Comparison of ENCODE assay signal across 9 mouse cellular contexts in genomic region chr6:82915889-82916288, GRCm38 (mm10). TPM values are rescaled to one million over a fixed set of nuclear protein-coding genes. Genes with fewer than 3 reads are reported as not detected.
DNase-seq lines count a peak whose midpoint lies in the region; ATAC-seq and TF ChIP-seq lines count a peak whose summit lies in the region.
"Had no signal": no experiment of that assay in that cellular context is flagged by ENCODE, and none has a peak within 500 bp of the region (broad histone marks: within the 10 kb centered on the region; RNA-seq: fewer than 3 reads in every experiment).

No protein-coding gene starts in this region.

- ATAC-seq in megakaryocyte progenitor cell, adult 5-6 weeks (replicated peaks; ENCODE audit: poor library complexity), result peak; percentile 70

- WGBS in heart, embryonic 10.5 days, result 33% methylated on average over 3 of the region's 3 CpGs
- 31% methylated on average over 3 of the region's 3 CpGs for WGBS in cerebellum, adult 2 months

- H3K27me3 ChIP-seq in heart, embryonic 10.5 days (ENCODE audit: insufficient read depth, poor library complexity, severe bottlenecking), result peaks cover 32% of the 10 kb centered on the region
- no peaks in the 10 kb centered on the region for H3K27me3 ChIP-seq in cerebellum, adult 2 months (ENCODE audit: control insufficient read depth, insufficient read depth, low read length)
- H3K27me3 ChIP-seq: limb, embryonic 15.5 days had no signal

- H3K4me3 ChIP-seq in heart, embryonic 10.5 days, result no peak overlapping the region
- H3K4me3 ChIP-seq in cerebellum, adult 2 months (replicated peaks; ENCODE audit: insufficient read depth, low read depth, low read length), result no peak overlapping the region
- H3K4me3 ChIP-seq: limb, embryonic 15.5 days had no signal

- H3K9me3 ChIP-seq in heart, embryonic 10.5 days, result no peaks in the 10 kb centered on the region
- H3K9me3 ChIP-seq: limb, embryonic 15.5 days had no signal

- DNase-seq in heart, postnatal 4 days, result peak; percentile 62
- no peak for DNase-seq in heart, embryonic 10.5 days (ENCODE audit: low spot score)
- DNase-seq in 416B (ENCODE audit: low read depth) (peak; percentile 63), MN1 (ENCODE audit: low spot score) (peak; percentile 33)
- peak; percentile 63 to 79 for DNase-seq in cerebellum, adult 2 months
- DNase-seq in kidney, postnatal 10 days, result peak; percentile 71
- peak; percentile 46 for DNase-seq in testis, postnatal 14 days (ENCODE audit: low spot score)

- TF ChIP-seq CTCF in cerebellum, adult 2 months (IDR thresholded peaks at IDR 0.05; ENCODE audit: borderline replicate concordance, insufficient read depth, low read depth, low read length), result peak; percentile 91

- H3K4me1 ChIP-seq in heart, embryonic 10.5 days, result peaks cover 4% of the 10 kb centered on the region; the same call in 1 of the 2 replicates
- H3K4me1 ChIP-seq in cerebellum, adult 2 months (ENCODE audit: control insufficient read depth, insufficient read depth, low read length), result peaks cover 37% of the 10 kb centered on the region
- H3K4me1 ChIP-seq: limb, embryonic 15.5 days had no signal

- TF ChIP-seq POLR2A in cerebellum, adult 2 months (IDR thresholded peaks at IDR 0.05; ENCODE audit: borderline replicate concordance, insufficient read depth, low read length), result no peak

- no peak overlapping the region for H3K27ac ChIP-seq in heart, embryonic 10.5 days
- no peak overlapping the region for H3K27ac ChIP-seq in cerebellum, adult 2 months (ENCODE audit: insufficient read depth, low read length)
- H3K27ac ChIP-seq: limb, embryonic 15.5 days had no signal

- H3K36me3 ChIP-seq in heart, embryonic 10.5 days, result no peaks in the 10 kb centered on the region
- H3K36me3 ChIP-seq: limb, embryonic 15.5 days had no signal

RNA-seq across cellular contexts. Expression of gene Sema4f, which starts 23.7 kb away (rescaled TPM):
- total RNA-seq in heart, postnatal 4 days (2021), result under 1 TPM in 1 of 2 experiments, not detected in 1; 0.14 TPM
- polyA plus RNA-seq in heart, embryonic 10.5 days (2016; fragmentation: Nextera tagmentation; extraction: Ambion mirVana), result 0.09 and 0.30 TPM in 2 replicates
- 44.7 and 52.5 TPM in 2 replicates for polyA plus RNA-seq in cerebellum, adult 2 months (2012; rRNA removed)
- 0.15 and 0.27 TPM in 2 replicates for total RNA-seq in megakaryocyte progenitor cell, adult 5-6 weeks (2015)
- total RNA-seq in megakaryocyte progenitor cell, adult 5-6 weeks (2017), result 0.04 and 0.17 TPM in 2 replicates

RNA-seq across cellular contexts. Expression of gene M1ap, which starts 30.8 kb away (rescaled TPM):
- under 1 TPM; 0.52 to 0.81 TPM for total RNA-seq in heart, postnatal 4 days (2021)
- polyA plus RNA-seq in heart, embryonic 10.5 days (2016; fragmentation: Nextera tagmentation; extraction: Ambion mirVana), result 0.34 and 0.87 TPM in 2 replicates
- 0.11 and 0.21 TPM in 2 replicates for polyA plus RNA-seq in cerebellum, adult 2 months (2012; rRNA removed)
- total RNA-seq in megakaryocyte progenitor cell, adult 5-6 weeks (2015), result 5.0 and 8.0 TPM in 2 replicates
- 5.1 and 5.9 TPM in 2 replicates for total RNA-seq in megakaryocyte progenitor cell, adult 5-6 weeks (2017)
